Mouse (Mus musculus) liver, embryonic 11.5 days (tissue): ENCODE data around the gene Slc13a2. TPM values are rescaled to one million over a fixed set of nuclear protein-coding genes. Genes with fewer than 3 reads are reported as not detected.

Experiments
- ATAC-seq: fragments of 200-750 bp; cut with Nextera tagmentation; replicated peaks from 2 replicates; pipeline ENCODE4 v1.8.0; 2017; ENCODE audit warnings: moderate number of reproducible peaks, mild to moderate bottlenecking, moderate TSS enrichment, moderate library complexity; ENCODE audit not compliant: low FRiP score
- DNase-seq: peaks from one replicate; pipeline ENCODE4 v3.0.0-alpha.2; 2017; ENCODE audit warnings: low spot score
- H3K27ac ChIP-seq: fragments of 300-500 bp; sonication (generic); 2 replicates; pipeline ENCODE4 v1.5.1; 2014; ENCODE audit warnings: mild to moderate bottlenecking, low read depth, low read length, control low read depth
- H3K27me3 ChIP-seq: fragments of 300-500 bp; sonication (generic); replicated peaks from 2 replicates; pipeline ENCODE4 v1.6.1; 2014; ENCODE audit warnings: low read length, mixed read lengths; ENCODE audit not compliant: control insufficient read depth, insufficient read depth
- H3K36me3 ChIP-seq: fragments of 300-500 bp; sonication (generic); 2 replicates; pipeline ENCODE4 v1.6.1; 2014; ENCODE audit warnings: mild to moderate bottlenecking, low read length, moderate library complexity, mixed read lengths; ENCODE audit not compliant: control insufficient read depth, insufficient read depth
- H3K4me1 ChIP-seq: fragments of 300-500 bp; sonication (generic); replicated peaks from 2 replicates; pipeline ENCODE4 v1.6.1; 2014; ENCODE audit warnings: low read length, mixed read lengths; ENCODE audit not compliant: control insufficient read depth, insufficient read depth
- H3K4me2 ChIP-seq: fragments of 300-500 bp; sonication (generic); 2 replicates; pipeline ENCODE4 v1.6.1; 2014; ENCODE audit warnings: mild to moderate bottlenecking, control low read depth, moderate library complexity
- H3K4me3 ChIP-seq: fragments of 300-500 bp; sonication (generic); 2 replicates; pipeline ENCODE4 v1.5.1; 2014; ENCODE audit warnings: low read depth, low read length, control low read depth
- H3K9ac ChIP-seq: fragments of 300-500 bp; sonication (generic); 2 replicates; pipeline ENCODE4 v1.6.1; 2014; ENCODE audit warnings: low read depth, low read length, control low read depth
- H3K9me3 ChIP-seq: fragments of 300-500 bp; sonication (generic); 2 replicates; pipeline ENCODE4 v1.6.1; 2016; ENCODE audit warnings: low read length, inconsistent platforms, mixed read lengths; ENCODE audit not compliant: control insufficient read depth
- WGBS: fragments of 180-500 bp; shearing (Covaris S2); extraction: QIAGEN DNeasy Blood & Tissue Kit; methylation state at CpG from one replicate; pipeline ENCODE4 v1.1.7; 2014; 5-methylcytosine and 5-hydroxymethylcytosine counted together
- polyA plus RNA-seq: library from polyadenylated mRNA; unstranded; fragments of >200 nt; fragmentation: Nextera tagmentation; extraction: Ambion mirVana; gene quantifications from 2 replicates; pipeline ENCODE4 v1.2.1, GENCODE M21; 2014

The Slc13a2 gene
- polyA plus RNA-seq: not detected in 2 replicates

DNA sequence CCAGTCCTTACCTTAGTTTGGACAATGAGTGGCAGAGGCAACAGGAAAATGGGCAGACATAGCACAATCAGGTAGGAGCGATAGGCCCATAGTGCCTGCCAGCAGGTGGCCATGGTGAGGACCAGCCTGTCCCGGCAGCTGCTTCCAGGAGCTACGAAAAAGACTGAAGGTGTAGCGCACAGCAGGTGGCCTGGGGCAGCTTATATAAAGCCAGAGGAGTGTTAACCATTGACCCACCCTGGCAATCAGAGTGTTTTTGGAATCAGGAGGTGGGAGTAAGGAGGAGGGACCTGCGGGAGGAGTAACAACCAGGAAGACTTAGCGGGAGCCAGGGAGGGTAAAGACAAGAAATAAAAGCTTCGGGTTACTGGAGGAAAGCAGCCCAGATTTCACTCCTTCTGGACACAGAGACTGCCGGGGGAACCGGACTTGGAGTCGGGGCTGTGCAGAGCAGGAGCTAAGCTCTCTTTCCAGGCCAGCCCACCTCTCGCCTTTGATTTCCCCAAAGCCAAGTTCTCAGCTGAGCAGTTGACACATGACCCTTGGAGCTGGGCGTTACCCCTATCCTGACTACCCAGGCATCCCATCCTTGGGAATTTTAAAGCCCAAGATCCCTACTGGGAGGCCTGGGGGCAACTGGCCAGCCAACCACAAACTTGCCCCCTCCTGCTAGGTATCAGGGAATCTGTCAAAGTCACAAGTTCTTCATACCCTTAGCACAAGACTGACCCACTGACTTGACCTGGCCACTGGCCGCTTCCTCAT, at the start of gene Slc13a2:
Slc13a2 (minus strand) TSS at position 163 of the 765 bp plus-strand sequence.
- H3K27ac ChIP-seq: no peak within 1 kb of the TSS
- DNase-seq: no peak
- no peak for ATAC-seq
- H3K4me2 ChIP-seq: no peak within 1 kb of the TSS
- 20% methylated on average over 13 of the region's 13 CpGs for WGBS
- H3K9ac ChIP-seq: no peak within 1 kb of the TSS
- H3K36me3 ChIP-seq: no peaks in the 10 kb centered on the region
- peaks cover 15% of the 10 kb centered on the region for H3K27me3 ChIP-seq
- no peak within 1 kb of the TSS for H3K4me3 ChIP-seq
- no peaks in the 10 kb centered on the region for H3K9me3 ChIP-seq
- no peaks in the 10 kb centered on the region; the same call in 1 of the 2 replicates for H3K4me1 ChIP-seq

GRCm38 (mm10) chr11:78471326-78472103, 49.5 kb upstream of the Slc13a2 start:
- H3K4me3 ChIP-seq: no peak overlapping the region
- no peaks in the 10 kb centered on the region for H3K9me3 ChIP-seq
- no peaks in the 10 kb centered on the region for H3K27me3 ChIP-seq
- no peak overlapping the region for H3K27ac ChIP-seq
- no peak overlapping the region for H3K9ac ChIP-seq
- H3K4me1 ChIP-seq: peaks cover under 1% of the 10 kb centered on the region; the same call in 1 of the 2 replicates
- H3K4me2 ChIP-seq: no peak overlapping the region
- WGBS: 83% methylated on average over 10 of the region's 10 CpGs
- no peak for DNase-seq
- no peaks in the 10 kb centered on the region for H3K36me3 ChIP-seq
- ATAC-seq: no peak

DNA sequence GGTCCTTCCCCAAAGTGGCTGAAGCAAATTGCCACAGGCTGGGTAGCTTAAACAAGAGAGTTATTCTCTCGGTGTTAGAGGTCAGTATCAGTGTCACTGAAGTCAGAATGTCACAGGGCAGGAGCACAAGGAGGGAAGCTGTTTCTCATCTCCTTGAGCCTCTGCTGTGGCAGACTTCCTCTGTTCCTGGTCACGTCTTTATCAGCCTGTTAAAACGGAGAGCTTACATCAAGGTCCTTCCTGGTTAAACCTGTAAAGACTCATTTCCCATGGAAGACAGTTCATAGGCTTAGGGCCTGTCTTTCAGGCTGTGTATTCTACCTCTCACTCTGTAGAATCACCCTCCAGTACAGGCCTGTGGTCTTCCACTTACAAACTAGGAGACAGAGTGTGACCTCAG, 45.9 kb upstream of the Slc13a2 start:
- WGBS: 30% methylated on average over 3 of the region's 3 CpGs

DNA sequence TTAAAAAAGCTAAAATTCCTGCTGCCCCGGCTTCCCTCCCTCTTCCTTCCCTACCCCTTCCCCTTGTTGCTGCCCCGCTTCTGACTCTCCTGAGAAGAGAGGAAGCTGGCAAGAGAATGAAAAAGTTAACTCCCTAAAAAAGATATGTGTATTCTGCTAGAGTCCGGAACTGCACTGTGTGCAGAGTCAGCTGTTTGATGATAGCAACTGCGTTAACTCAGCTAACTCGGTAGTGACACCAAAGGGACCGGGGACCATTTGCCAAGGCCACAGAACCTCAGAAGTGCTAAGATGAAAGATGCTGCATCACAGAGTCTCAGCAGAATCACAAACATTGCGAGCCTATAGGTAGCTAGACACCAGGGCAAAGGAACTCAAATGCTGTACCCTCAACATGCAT, 45.5 kb upstream of the Slc13a2 start:
- 67% methylated on average over 7 of the region's 7 CpGs for WGBS
- Histone ChIP-seq H3K4me2 (no peak overlapping the region), H3K27ac (no peak overlapping the region), H3K36me3 (no peaks in the 10 kb centered on the region), H3K4me3 (no peak overlapping the region), H3K27me3 (no peaks in the 10 kb centered on the region), H3K4me1 (peaks cover 24% of the 10 kb centered on the region), H3K9ac (no peak overlapping the region), H3K9me3 (no peaks in the 10 kb centered on the region)
- DNase-seq (no peak), ATAC-seq (no peak)

More for the DNA sequence above, 45.9 kb upstream of the Slc13a2 start:
- Histone ChIP-seq H3K9me3 (no peaks in the 10 kb centered on the region), H3K4me3 (no peak overlapping the region), H3K9ac (no peak overlapping the region), H3K36me3 (no peaks in the 10 kb centered on the region), H3K27me3 (no peaks in the 10 kb centered on the region), H3K4me1 (peaks cover 24% of the 10 kb centered on the region), H3K27ac (no peak overlapping the region), H3K4me2 (no peak overlapping the region)
- no peak for ATAC-seq
- no peak for DNase-seq

- Histone ChIP-seq H3K9me3 (no peaks in the 10 kb centered on the region), H3K4me1 (peaks cover 24% of the 10 kb centered on the region), H3K27ac (peak overlapping the region; percentile 69; the same call in 1 of the 2 replicates), H3K9ac (peak overlapping the region; percentile 83), H3K27me3 (no peaks in the 10 kb centered on the region), H3K4me2 (peak overlapping the region; percentile 100), H3K4me3 (peak overlapping the region; percentile 76), H3K36me3 (no peaks in the 10 kb centered on the region)
- DNase-seq (no peak), ATAC-seq (0 out of 2 replicates have a peak, but pooled peaks have one; percentile 10)
- WGBS: 75% methylated on average over 23 of the region's 23 CpGs
These were observed 44.4 kb upstream of the Slc13a2 start for GRCm38 (mm10) chr11:78466242-78466912.

DNA sequence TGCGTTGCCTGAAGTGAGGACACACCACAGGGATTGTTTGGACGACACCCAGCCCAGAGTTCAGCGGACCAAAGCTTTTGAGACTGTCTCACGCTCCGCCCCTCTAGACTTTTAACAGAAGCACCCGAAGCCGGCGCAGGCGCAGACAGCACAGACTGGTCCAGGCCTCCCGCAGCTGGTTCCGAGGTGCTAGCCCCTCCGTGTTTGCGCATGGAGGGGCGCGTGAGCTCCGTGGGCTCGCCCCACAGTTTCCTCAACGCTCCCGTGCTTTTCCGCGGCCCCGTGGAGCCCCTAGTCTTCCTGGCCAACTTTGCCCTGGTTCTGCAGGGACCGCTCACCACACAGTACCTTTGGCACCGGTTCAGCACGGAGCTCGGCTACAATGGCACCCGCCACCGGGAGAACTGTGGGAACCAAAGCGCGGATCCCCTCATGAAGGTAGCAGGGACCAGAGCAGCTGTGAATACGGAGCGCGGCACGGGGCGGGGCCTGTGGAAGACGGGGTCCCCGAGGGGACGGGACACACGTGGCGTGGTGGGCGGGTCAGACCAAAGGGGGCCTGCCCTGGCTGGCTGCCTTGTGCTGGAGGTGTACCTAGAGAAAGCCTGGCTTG, 43.7 kb upstream of the Slc13a2 start, which contains the start of gene Slc46a1:
Slc46a1 (plus strand) TSS at position 130 of the 613 bp plus-strand sequence.
- ATAC-seq: peak; percentile 84
- Histone ChIP-seq H3K4me2 (peak within 1 kb of the TSS; percentile 100), H3K27me3 (no peaks in the 10 kb centered on the region), H3K9me3 (no peaks in the 10 kb centered on the region), H3K36me3 (no peaks in the 10 kb centered on the region), H3K27ac (peak within 1 kb of the TSS; percentile 69), H3K9ac (peak within 1 kb of the TSS; percentile 83), H3K4me1 (peaks cover 24% of the 10 kb centered on the region), H3K4me3 (peak within 1 kb of the TSS; percentile 76)
- peak; percentile 82 for DNase-seq
- WGBS: under 1% methylated on average over 41 of the region's 41 CpGs

DNA sequence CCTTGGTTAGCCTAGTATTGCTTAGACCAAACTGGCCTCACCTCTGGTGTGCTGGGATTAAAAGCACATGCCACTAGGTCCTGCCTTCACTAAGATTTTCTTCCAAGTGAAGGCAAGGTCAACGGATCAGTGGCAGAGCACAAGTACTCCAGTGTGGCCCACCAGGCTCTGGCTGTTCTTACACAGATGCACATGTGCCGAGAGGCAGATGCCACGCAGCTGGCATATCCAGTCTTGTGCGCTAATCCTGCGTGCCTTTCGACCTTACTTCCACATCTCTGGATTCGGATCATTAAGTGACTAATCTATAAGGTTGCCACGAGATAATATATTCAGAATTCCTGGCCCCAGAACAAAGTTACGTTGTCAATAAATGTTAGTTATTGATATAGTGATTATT, 43.1 kb upstream of the Slc13a2 start:
- WGBS: 53% methylated on average over 9 of the region's 9 CpGs
- Histone ChIP-seq H3K27ac (no peak overlapping the region), H3K36me3 (no peaks in the 10 kb centered on the region), H3K4me2 (peak overlapping the region; percentile 100), H3K27me3 (no peaks in the 10 kb centered on the region), H3K4me1 (peaks cover 24% of the 10 kb centered on the region), H3K9ac (no peak overlapping the region; the same call in 1 of the 2 replicates), H3K4me3 (peak overlapping the region; percentile 76), H3K9me3 (no peaks in the 10 kb centered on the region)
- ATAC-seq: no peak
- DNase-seq: no peak
